In genomic region chr6:37276834-37277715, GRCm38 (mm10) we compare ENCODE assay signal across 8 mouse cellular contexts. TPM values are rescaled to one million over a fixed set of nuclear protein-coding genes. Genes with fewer than 3 reads are reported as not detected.
DNase-seq lines count a peak whose midpoint lies in the region; ATAC-seq lines count a peak whose summit lies in the region.

No protein-coding gene starts in this region.

- peaks cover 4% of the 10 kb centered on the region; the same call in 1 of the 2 replicates for H3K4me1 ChIP-seq in kidney, embryonic 15.5 days
- H3K4me1 ChIP-seq in kidney, embryonic 16.5 days (ENCODE audit: insufficient read depth, low read length), result no peaks in the 10 kb centered on the region
- peaks cover 3% of the 10 kb centered on the region; the same call in 1 of the 2 replicates for H3K4me1 ChIP-seq in embryonic facial prominence, embryonic 14.5 days (ENCODE audit: control insufficient read depth, insufficient read depth, low read length)

- H3K36me3 ChIP-seq in kidney, embryonic 15.5 days, result no peaks in the 10 kb centered on the region
- H3K36me3 ChIP-seq in kidney, embryonic 16.5 days (ENCODE audit: insufficient read depth, low read length), result no peaks in the 10 kb centered on the region
- no peaks in the 10 kb centered on the region for H3K36me3 ChIP-seq in embryonic facial prominence, embryonic 14.5 days (ENCODE audit: control insufficient read depth, insufficient read depth, low read length)

- H3K4me2 ChIP-seq in kidney, embryonic 15.5 days, result no peak overlapping the region
- no peak overlapping the region for H3K4me2 ChIP-seq in kidney, embryonic 16.5 days (replicated peaks; ENCODE audit: low read depth, low read length)
- H3K4me2 ChIP-seq in embryonic facial prominence, embryonic 14.5 days (ENCODE audit: low read depth, low read length), result no peak overlapping the region

- ATAC-seq in kidney, embryonic 15.5 days (replicated peaks; ENCODE audit: low FRiP score), result peak; percentile 43; the same call in 1 of the 2 replicates
- no peak for ATAC-seq in kidney, embryonic 16.5 days (ENCODE audit: low FRiP score, low TSS enrichment)
- peak; percentile 62; the same call in 1 of the 2 replicates for ATAC-seq in embryonic facial prominence, embryonic 14.5 days (ENCODE audit: low read depth)

- no peak overlapping the region for H3K27ac ChIP-seq in kidney, embryonic 15.5 days
- H3K27ac ChIP-seq in kidney, embryonic 16.5 days (ENCODE audit: low read length), result no peak overlapping the region
- H3K27ac ChIP-seq in embryonic facial prominence, embryonic 14.5 days (replicated peaks; ENCODE audit: low read depth, low read length), result no peak overlapping the region

- no peak overlapping the region for H3K4me3 ChIP-seq in kidney, embryonic 15.5 days (replicated peaks)
- H3K4me3 ChIP-seq in kidney, embryonic 16.5 days (ENCODE audit: low read length), result no peak overlapping the region
- H3K4me3 ChIP-seq in embryonic facial prominence, embryonic 14.5 days (ENCODE audit: low read depth, low read length), result no peak overlapping the region

- H3K27me3 ChIP-seq in kidney, embryonic 15.5 days, result no peaks in the 10 kb centered on the region
- H3K27me3 ChIP-seq in kidney, embryonic 16.5 days (ENCODE audit: insufficient read depth, low read length), result no peaks in the 10 kb centered on the region
- H3K27me3 ChIP-seq in embryonic facial prominence, embryonic 14.5 days (replicated peaks; ENCODE audit: control insufficient read depth, insufficient read depth, low read length), result no peaks in the 10 kb centered on the region

- H3K9me3 ChIP-seq in kidney, embryonic 15.5 days (replicated peaks), result no peaks in the 10 kb centered on the region
- H3K9me3 ChIP-seq in kidney, embryonic 16.5 days (ENCODE audit: low read length), result no peaks in the 10 kb centered on the region
- H3K9me3 ChIP-seq in embryonic facial prominence, embryonic 14.5 days (ENCODE audit: control insufficient read depth, low read length), result no peaks in the 10 kb centered on the region

- intact Hi-C loops in heart, postnatal 10 days (cut with DNase I), result loop anchor here (5.0 kb wide), 1 partner anchor 65 kb away; no protein-coding TSS in a partner anchor
- intact Hi-C loops in left cerebral cortex, postnatal 14 days (cut with DNase I), result no loop called here

- DNase-seq in adrenal gland, adult 2 months, result peak; percentile 83
- DNase-seq in embryonic facial prominence, embryonic 14.5 days (ENCODE audit: low spot score), result peak; percentile 50
- peak; percentile 70 to 79 for DNase-seq in heart, postnatal 10 days
- DNase-seq in left cerebral cortex, postnatal 14 days (ENCODE audit: low spot score in 2 of 2), result no peak
- DNase-seq in embryo, embryonic 10.5 days (ENCODE audit: low spot score), result no peak
- no peak for DNase-seq in liver

- no peak overlapping the region for H3K9ac ChIP-seq in kidney, embryonic 15.5 days
- no peak overlapping the region for H3K9ac ChIP-seq in kidney, embryonic 16.5 days (replicated peaks; ENCODE audit: low read length)
- no peak overlapping the region for H3K9ac ChIP-seq in embryonic facial prominence, embryonic 14.5 days (ENCODE audit: low read depth, low read length)

- 55% methylated on average over 6 of the region's 6 CpGs for WGBS in kidney, embryonic 15.5 days
- 48% methylated on average over 6 of the region's 6 CpGs for WGBS in kidney, embryonic 16.5 days
- WGBS in embryonic facial prominence, embryonic 14.5 days, result 47% methylated on average over 6 of the region's 6 CpGs

RNA-seq across cellular contexts. Expression of gene Dgki, which starts 22.9 kb away (rescaled TPM):
- polyA plus RNA-seq in kidney, embryonic 15.5 days (2015; fragmentation: Nextera tagmentation; extraction: Ambion mirVana), result 0.39 and 0.55 TPM in 2 replicates
- polyA plus RNA-seq in kidney, embryonic 16.5 days (2015; fragmentation: Nextera tagmentation; extraction: Ambion mirVana), result 0.55 and 0.74 TPM in 2 replicates
- 1 to 10 TPM; 2.0 to 2.6 TPM for total RNA-seq in adrenal gland, adult 2 months (2021)
- 0.53 and 0.54 TPM in 2 replicates for polyA plus RNA-seq in adrenal gland, adult 2 months (2012; rRNA removed)
- polyA plus RNA-seq in embryonic facial prominence, embryonic 14.5 days (2014; fragmentation: Nextera tagmentation; extraction: Ambion mirVana), result 0.92 and 1.0 TPM in 2 replicates
- total RNA-seq in heart, postnatal 10 days (2021), result under 1 TPM; 0.45 to 0.65 TPM
- 10 to 100 TPM; 62.4 to 68.7 TPM for total RNA-seq in left cerebral cortex, postnatal 14 days (2021)

Comparison
In these comparisons a context has a peak if more than half of its experiments do, and no peak if none do; other contexts are left out.
1. DNase-seq: peak in adrenal gland, adult 2 months (single experiment), embryonic facial prominence, embryonic 14.5 days (single experiment) and heart, postnatal 10 days (2 of 2); none in left cerebral cortex, postnatal 14 days (0 of 2), embryo, embryonic 10.5 days (single experiment) and liver (single experiment).